Mouse (Mus musculus) liver, embryonic 14.5 days (tissue): Measurements from ENCODE around the gene Gm9903.

Experiments
- CTCF ChIP-seq: IDR thresholded peaks from 2 replicates; pipeline ENCODE4 v1.5.1; 2016; ENCODE audit warnings: antibody characterized with exemption, low read depth, control low read depth
- EP300 ChIP-seq: IDR thresholded peaks from 2 replicates; pipeline ENCODE4 v1.6.1; 2016; ENCODE audit warnings: antibody characterized with exemption, low read depth

- TF ChIP-seq CTCF (no peak), EP300 (no peak)
Observed at GRCm38 (mm10) chr5:33654424-33654823, 24.7 kb downstream of the Gm9903 start.
